Comparison of ENCODE assay signal across 21 mouse cellular contexts in the genomic region with DNA sequence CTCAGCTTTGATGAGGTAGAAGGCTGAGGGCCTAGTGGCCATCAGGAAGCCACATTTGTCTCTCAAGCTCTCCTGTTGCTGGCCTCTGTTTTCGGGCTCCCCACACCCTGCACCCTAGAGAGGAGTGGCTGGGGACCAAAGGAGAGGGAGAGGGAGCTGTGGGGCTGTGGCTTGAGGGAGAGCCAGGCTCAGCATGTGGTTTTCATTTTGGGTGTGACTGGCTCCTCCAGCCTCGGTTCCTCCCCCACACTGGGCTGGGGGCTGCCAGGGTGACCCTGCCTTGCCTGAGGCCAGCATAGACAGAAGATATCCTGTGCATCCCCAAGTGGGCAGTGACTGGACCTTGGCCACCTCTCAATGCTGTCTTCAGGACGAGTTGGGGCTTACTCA. TPM values are rescaled to one million over a fixed set of nuclear protein-coding genes. Genes with fewer than 3 reads are reported as not detected.
DNase-seq lines count a peak whose midpoint lies in the region; ATAC-seq and TF ChIP-seq lines count a peak whose summit lies in the region.
"Had no signal": no experiment of that assay in that cellular context is flagged by ENCODE, and none has a peak within 500 bp of the region (broad histone marks: within the 10 kb centered on the region; RNA-seq: fewer than 3 reads in every experiment).

No protein-coding gene starts in this region.

- no peak for TF ChIP-seq EP300 in stomach, postnatal 0 days (optimal IDR thresholded peaks at IDR 0.05)

- H3K4me1 ChIP-seq in hindbrain, embryonic 10.5 days (replicated peaks), result 0 out of 2 replicates have a peak, but pooled peaks cover 4% of the 10 kb centered on the region
- 0 out of 2 replicates have a peak, but pooled peaks cover 3% of the 10 kb centered on the region for H3K4me1 ChIP-seq in hindbrain, embryonic 14.5 days (replicated peaks; ENCODE audit: control insufficient read depth, insufficient read depth, low read length)
- peaks cover 28% of the 10 kb centered on the region for H3K4me1 ChIP-seq in limb, embryonic 10.5 days
- H3K4me1 ChIP-seq in stomach, postnatal 0 days (replicated peaks; ENCODE audit: control insufficient read depth, insufficient read depth), result 0 out of 2 replicates have a peak, but pooled peaks cover 2% of the 10 kb centered on the region
- H3K4me1 ChIP-seq: forebrain, embryonic 12.5 days had no signal

- H3K36me3 ChIP-seq in hindbrain, embryonic 10.5 days, result peaks cover 22% of the 10 kb centered on the region
- peaks cover 21% of the 10 kb centered on the region for H3K36me3 ChIP-seq in hindbrain, embryonic 14.5 days (replicated peaks; ENCODE audit: control insufficient read depth, insufficient read depth)
- H3K36me3 ChIP-seq in limb, embryonic 10.5 days, result peaks cover 21% of the 10 kb centered on the region
- H3K36me3 ChIP-seq in stomach, postnatal 0 days (ENCODE audit: control insufficient read depth, insufficient read depth, low read length), result no peaks in the 10 kb centered on the region
- H3K36me3 ChIP-seq: liver, embryonic 13.5 days had no signal

- no peak for ATAC-seq in hindbrain, embryonic 14.5 days (ENCODE audit: low FRiP score)
- ATAC-seq in stomach, postnatal 0 days (ENCODE audit: low FRiP score, low TSS enrichment), result no peak

- 63% methylated on average over 3 of the region's 3 CpGs for WGBS in hindbrain, embryonic 10.5 days
- WGBS in hindbrain, embryonic 14.5 days, result 78% methylated on average over 3 of the region's 3 CpGs
- 61% methylated on average over 3 of the region's 3 CpGs for WGBS in limb, embryonic 10.5 days
- WGBS in stomach, postnatal 0 days, result 58% methylated on average over 3 of the region's 3 CpGs

- H3K4me2 ChIP-seq in hindbrain, embryonic 14.5 days (replicated peaks), result no peak overlapping the region
- no peak overlapping the region for H3K4me2 ChIP-seq in stomach, postnatal 0 days (replicated peaks; ENCODE audit: low read depth)
- H3K4me2 ChIP-seq: forebrain, embryonic 12.5 days; heart, embryonic 12.5 days; liver, embryonic 13.5 days; lung, embryonic 14.5 days; midbrain, embryonic 11.5 days had no signal

- H3K27me3 ChIP-seq in hindbrain, embryonic 10.5 days (ENCODE audit: insufficient read depth, poor library complexity, severe bottlenecking), result no peaks in the 10 kb centered on the region
- H3K27me3 ChIP-seq in hindbrain, embryonic 14.5 days (ENCODE audit: control insufficient read depth, insufficient read depth, low read length), result no peaks in the 10 kb centered on the region
- no peaks in the 10 kb centered on the region for H3K27me3 ChIP-seq in limb, embryonic 10.5 days (ENCODE audit: low read depth, poor library complexity, severe bottlenecking)
- H3K27me3 ChIP-seq in stomach, postnatal 0 days (ENCODE audit: control insufficient read depth, insufficient read depth, low read length), result no peaks in the 10 kb centered on the region
- H3K27me3 ChIP-seq: forebrain, embryonic 12.5 days; heart, embryonic 12.5 days had no signal

- no peak overlapping the region for H3K9ac ChIP-seq in hindbrain, embryonic 14.5 days
- H3K9ac ChIP-seq in stomach, postnatal 0 days (ENCODE audit: low read length), result no peak overlapping the region; the same call in 1 of the 2 replicates
- H3K9ac ChIP-seq: forebrain, embryonic 12.5 days; heart, embryonic 12.5 days; liver, embryonic 13.5 days; lung, embryonic 14.5 days had no signal

- H3K27ac ChIP-seq in hindbrain, embryonic 10.5 days, result 0 out of 2 replicates have a peak overlapping the region, but pooled peaks have one; percentile 29
- no peak overlapping the region for H3K27ac ChIP-seq in hindbrain, embryonic 14.5 days
- H3K27ac ChIP-seq in limb, embryonic 10.5 days, result peak overlapping the region; percentile 15
- 0 out of 2 replicates have a peak overlapping the region, but pooled peaks have one; percentile 8 for H3K27ac ChIP-seq in stomach, postnatal 0 days (replicated peaks)
- H3K27ac ChIP-seq: forebrain, embryonic 12.5 days; layer of hippocampus, adult 2 months; liver, embryonic 13.5 days had no signal

- TF ChIP-seq CTCF in stomach, postnatal 0 days (IDR thresholded peaks at IDR 0.05; ENCODE audit: low read depth), result no peak

- H3K4me3 ChIP-seq in hindbrain, embryonic 10.5 days, result no peak overlapping the region
- no peak overlapping the region for H3K4me3 ChIP-seq in hindbrain, embryonic 14.5 days (replicated peaks; ENCODE audit: low read length)
- no peak overlapping the region for H3K4me3 ChIP-seq in limb, embryonic 10.5 days
- H3K4me3 ChIP-seq in stomach, postnatal 0 days (ENCODE audit: low read depth, low read length), result no peak overlapping the region
- H3K4me3 ChIP-seq: forebrain, embryonic 12.5 days; heart, embryonic 12.5 days; layer of hippocampus, adult 2 months; liver, embryonic 13.5 days had no signal

- H3K9me3 ChIP-seq in hindbrain, embryonic 10.5 days, result no peaks in the 10 kb centered on the region
- H3K9me3 ChIP-seq in hindbrain, embryonic 14.5 days (ENCODE audit: control insufficient read depth, low read length), result no peaks in the 10 kb centered on the region
- H3K9me3 ChIP-seq in limb, embryonic 10.5 days (replicated peaks), result no peaks in the 10 kb centered on the region
- no peaks in the 10 kb centered on the region for H3K9me3 ChIP-seq in stomach, postnatal 0 days (ENCODE audit: control insufficient read depth, low read length)
- H3K9me3 ChIP-seq: forebrain, embryonic 12.5 days; heart, embryonic 12.5 days; liver, embryonic 13.5 days had no signal

- peak; percentile 23 for DNase-seq in cerebellum, adult 9-11 months
- DNase-seq in cerebellum, postnatal 14 days, result no peak
- DNase-seq in hindbrain, embryonic 10.5 days (ENCODE audit: low spot score), result no peak
- DNase-seq in hindbrain, embryonic 14.5 days (ENCODE audit: low spot score), result no peak
- no peak for DNase-seq in limb, embryonic 10.5 days (ENCODE audit: low spot score)
- DNase-seq in stomach, postnatal 0 days (ENCODE audit: low spot score), result no peak
- no peak for DNase-seq in right cerebral cortex, postnatal 10 days (ENCODE audit: low spot score in 2 of 2)
- DNase-seq in urinary bladder, adult 18-20 months (ENCODE audit: low spot score in 2 of 2), result no peak
- DNase-seq: cerebellum, adult 8-10 months; heart, postnatal 4 days; kidney, adult 18-20 months; kidney, postnatal 10 days; left cerebral cortex, postnatal 4 days; liver, embryonic 13.5 days; lung, embryonic 14.5 days; lung, postnatal 4 days; thymus, postnatal 25 days had no signal

RNA-seq across cellular contexts. Expression of a gene that starts 20.0 kb away (rescaled TPM):
- 3.1 and 4.6 TPM in 2 replicates for polyA plus RNA-seq in hindbrain, embryonic 10.5 days (2016; fragmentation: Nextera tagmentation; extraction: Ambion mirVana)
- polyA plus RNA-seq in hindbrain, embryonic 14.5 days (2014; fragmentation: Nextera tagmentation; extraction: Ambion mirVana), result 3.5 and 3.6 TPM in 2 replicates
- 2.8 TPM in 2 replicates for polyA plus RNA-seq in limb, embryonic 10.5 days (2016; fragmentation: Nextera tagmentation; extraction: Ambion mirVana)
- polyA plus RNA-seq in stomach, postnatal 0 days (2015; fragmentation: Nextera tagmentation; extraction: Ambion mirVana), result 41.2 and 43.6 TPM in 2 replicates

RNA-seq across cellular contexts. Expression of a gene that starts 36.5 kb away (rescaled TPM):
- polyA plus RNA-seq in hindbrain, embryonic 10.5 days (2016; fragmentation: Nextera tagmentation; extraction: Ambion mirVana), result 466 and 504 TPM in 2 replicates
- polyA plus RNA-seq in hindbrain, embryonic 14.5 days (2014; fragmentation: Nextera tagmentation; extraction: Ambion mirVana), result 498 and 540 TPM in 2 replicates
- 440 and 473 TPM in 2 replicates for polyA plus RNA-seq in limb, embryonic 10.5 days (2016; fragmentation: Nextera tagmentation; extraction: Ambion mirVana)
- 157 and 165 TPM in 2 replicates for polyA plus RNA-seq in stomach, postnatal 0 days (2015; fragmentation: Nextera tagmentation; extraction: Ambion mirVana)
